Mouse (Mus musculus) liver, embryonic 14 days (tissue): Measurements from ENCODE around the gene Dnah14. TPM values are rescaled to one million over a fixed set of nuclear protein-coding genes. Genes with fewer than 3 reads are reported as not detected.

Experiments
- polyA plus RNA-seq: library from polyadenylated mRNA; depleted of rRNA; stranded (reverse); fragments of >200 nt; gene quantifications from 2 replicates; pipeline ENCODE4 v1.2.3, GENCODE M21; 2012; rRNA removed

Dnah14 gene
- polyA plus RNA-seq, result 0.08 and 0.10 TPM in 2 replicates

GRCm38 (mm10) chr1:181576322-181576721, at the start of gene Dnah14:
Dnah14 (plus strand) TSS chr1:181576559.

GRCm38 (mm10) chr1:181842781-181843180, 266.4 kb downstream of the Dnah14 start, which contains the start of gene Lbr:
Lbr (minus strand) TSS chr1:181843046.

Other genes starting within 250 kb of the Dnah14 start
- gene Cnih3, start 223.9 kb upstream of the Dnah14 start, polyA plus RNA-seq, result 0.01 TPM in 1 of 2 replicates, not detected in the other
- not detected in 2 replicates for gene Ccdc121, start 65.1 kb upstream of the Dnah14 start, polyA plus RNA-seq